Mouse (Mus musculus) CH12.LX (cell line): Measurements from ENCODE around the gene Yipf1. TPM values are rescaled to one million over a fixed set of nuclear protein-coding genes. Genes with fewer than 3 reads are reported as not detected.

Experiments
- DNase-seq: peaks from one replicate; pipeline ENCODE4 v3.0.0-alpha.2; 2013; ENCODE audit errors: extremely low read depth
- H3K27ac ChIP-seq: 2 replicates; pipeline ENCODE4 v1.5.1; 2012; ENCODE audit warnings: low read depth, mild to moderate bottlenecking, control low read depth, moderate library complexity; ENCODE audit not compliant: insufficient read depth
- H3K27me3 ChIP-seq: replicated peaks from 2 replicates; pipeline ENCODE3; 2012; ENCODE audit warnings: inconsistent platforms
- H3K36me3 ChIP-seq, 2 experiments: replicated peaks in 1 of 2; 2 replicates each; pipeline versions ENCODE3 to v1.6.1; 2012; ENCODE audit warnings: inconsistent platforms in 1 of 2, low read length in 1 of 2, mild to moderate bottlenecking in 1 of 2, mixed read lengths in 1 of 2, moderate library complexity in 1 of 2; ENCODE audit not compliant: control insufficient read depth in 1 of 2, insufficient read depth in 1 of 2
- H3K4me1 ChIP-seq, 2 experiments: 2 replicates each; pipeline ENCODE4 v1.6.1; 2012; ENCODE audit warnings: inconsistent platforms in 1 of 2, moderate library complexity in 1 of 2; ENCODE audit not compliant: insufficient read depth in 2 of 2, control insufficient read depth in 1 of 2
- H3K4me2 ChIP-seq: 2 replicates; pipeline ENCODE4 v1.6.1; 2012; ENCODE audit warnings: low read depth, mild to moderate bottlenecking, control low read depth; ENCODE audit not compliant: poor library complexity, insufficient read depth, severe bottlenecking
- H3K4me3 ChIP-seq, 3 experiments: fragments of 150-350 bp in 1 of 3; sonication (generic) in 1 of 3; replicated peaks in 1 of 3; 2 replicates each; pipeline versions ENCODE3 to v1.5.1; 2011 to 2012; ENCODE audit warnings: low read depth in 2 of 3, low read length in 2 of 3, mild to moderate bottlenecking in 2 of 3, moderate library complexity in 2 of 3, control low read depth in 1 of 3, improper control_type of control experiment in 1 of 3, inconsistent platforms in 1 of 3, mixed read lengths in 1 of 3; ENCODE audit not compliant: poor library complexity in 1 of 3
- H3K79me2 ChIP-seq: replicated peaks from 2 replicates; pipeline ENCODE4 v1.6.1; 2012; ENCODE audit warnings: mild to moderate bottlenecking, moderate library complexity; ENCODE audit not compliant: control insufficient read depth, poor library complexity, insufficient read depth, severe bottlenecking; ENCODE audit errors: extremely low read depth
- H3K9ac ChIP-seq: 2 replicates; pipeline ENCODE4 v1.6.1; 2012; ENCODE audit warnings: low read depth, mild to moderate bottlenecking, control low read depth, moderate library complexity; ENCODE audit not compliant: insufficient read depth
- H3K9me3 ChIP-seq: replicated peaks from 2 replicates; pipeline ENCODE3; 2012; ENCODE audit warnings: low read length, inconsistent platforms, mixed read lengths
- BHLHE40 ChIP-seq: IDR thresholded peaks from 2 replicates; pipeline ENCODE4 v1.6.1; 2011; ENCODE audit warnings: mild to moderate bottlenecking, low read depth, low read length, improper control_type of control experiment
- CHD1 ChIP-seq: IDR thresholded peaks from 2 replicates; pipeline ENCODE4 v1.6.1; 2012; ENCODE audit warnings: low read depth, low read length, improper control_type of control experiment, inconsistent platforms
- CTCF ChIP-seq, 2 experiments: IDR thresholded peaks in 1 of 2; conservative IDR thresholded peaks in 1 of 2; 2 replicates each; pipeline ENCODE4 v1.5.1; 2011 to 2012; ENCODE audit warnings: low read depth in 2 of 2, low read length in 2 of 2, improper control_type of control experiment in 1 of 2, inconsistent platforms in 1 of 2, mild to moderate bottlenecking in 1 of 2, moderate library complexity in 1 of 2
- ETS1 ChIP-seq: conservative IDR thresholded peaks from 2 replicates; pipeline ENCODE4 v1.6.1; 2012; ENCODE audit warnings: low read depth, mild to moderate bottlenecking, inconsistent platforms, low read length, improper control_type of control experiment, moderate library complexity
- HCFC1 ChIP-seq: IDR thresholded peaks from 2 replicates; pipeline ENCODE4 v1.6.1; 2012; ENCODE audit warnings: low read depth, mild to moderate bottlenecking, inconsistent platforms, low read length, improper control_type of control experiment
- IRF4 ChIP-seq: IDR thresholded peaks from 2 replicates; pipeline ENCODE4 v1.6.1; 2014; ENCODE audit warnings: low read depth, mild to moderate bottlenecking, inconsistent platforms, low read length, improper control_type of control experiment
- JUND ChIP-seq: conservative IDR thresholded peaks from 2 replicates; pipeline ENCODE4 v1.6.1; 2011; ENCODE audit warnings: low read depth, low read length, improper control_type of control experiment
- KAT2A ChIP-seq: IDR thresholded peaks from 2 replicates; pipeline ENCODE4 v1.6.1; 2012; ENCODE audit warnings: low read length, improper control_type of control experiment, inconsistent platforms; ENCODE audit not compliant: insufficient replicate concordance
- MAFK ChIP-seq: IDR thresholded peaks from 2 replicates; pipeline ENCODE4 v1.6.1; 2011; ENCODE audit warnings: low read length, improper control_type of control experiment; ENCODE audit not compliant: insufficient replicate concordance
- MAZ ChIP-seq: IDR thresholded peaks from 2 replicates; pipeline ENCODE4 v1.6.1; 2012; ENCODE audit warnings: low read depth, mild to moderate bottlenecking, inconsistent platforms, low read length, improper control_type of control experiment, moderate library complexity
- MEF2A ChIP-seq: IDR thresholded peaks from 2 replicates; pipeline ENCODE4 v1.6.1; 2014; ENCODE audit warnings: low read depth, mild to moderate bottlenecking, inconsistent platforms, low read length, improper control_type of control experiment, borderline replicate concordance
- MXI1 ChIP-seq: IDR thresholded peaks from 2 replicates; pipeline ENCODE4 v1.6.1; 2011; ENCODE audit warnings: mild to moderate bottlenecking, low read depth, low read length, improper control_type of control experiment
- MYC ChIP-seq: IDR thresholded peaks from 2 replicates; pipeline ENCODE4 v1.6.1; 2011; ENCODE audit warnings: low read depth, mild to moderate bottlenecking, improper control_type of control experiment, low read length
- NRF1 ChIP-seq: IDR thresholded peaks from 2 replicates; pipeline ENCODE4 v1.6.1; 2014; ENCODE audit warnings: low read depth, mild to moderate bottlenecking, inconsistent platforms, low read length, improper control_type of control experiment, moderate library complexity
- PAX5 ChIP-seq: IDR thresholded peaks from 2 replicates; pipeline ENCODE4 v1.6.1; 2012; ENCODE audit warnings: low read length, inconsistent platforms, mixed read lengths
- POLR2A ChIP-seq: IDR thresholded peaks from 2 replicates; pipeline ENCODE4 v1.6.1; 2011; ENCODE audit warnings: low read depth, mild to moderate bottlenecking, improper control_type of control experiment, low read length
- POLR2AphosphoS2 ChIP-seq: IDR thresholded peaks from 2 replicates; pipeline ENCODE4 v1.6.1; 2011; ENCODE audit warnings: low read depth, low read length, improper control_type of control experiment
- RAD21 ChIP-seq: IDR thresholded peaks from 2 replicates; pipeline ENCODE4 v1.6.1; 2011; ENCODE audit warnings: low read depth, mild to moderate bottlenecking, low read length, improper control_type of control experiment, moderate library complexity
- RCOR1 ChIP-seq: conservative IDR thresholded peaks from 2 replicates; pipeline ENCODE4 v1.6.1; 2012; ENCODE audit warnings: low read depth, mild to moderate bottlenecking, inconsistent platforms, low read length, improper control_type of control experiment
- SIN3A ChIP-seq: IDR thresholded peaks from 2 replicates; pipeline ENCODE4 v1.6.1; 2012; ENCODE audit warnings: low read length, improper control_type of control experiment, inconsistent platforms
- SMC3 ChIP-seq: IDR thresholded peaks from 2 replicates; pipeline ENCODE4 v1.6.1; 2011; ENCODE audit warnings: low read depth, low read length, improper control_type of control experiment
- TBP ChIP-seq: conservative IDR thresholded peaks from 2 replicates; pipeline ENCODE4 v1.6.1; 2011; ENCODE audit warnings: low read depth, low read length, improper control_type of control experiment
- USF1 ChIP-seq: IDR thresholded peaks from 2 replicates; pipeline ENCODE4 v1.6.1; 2014; ENCODE audit warnings: low read depth, mild to moderate bottlenecking, inconsistent platforms, low read length, improper control_type of control experiment
- USF2 ChIP-seq: conservative IDR thresholded peaks from 2 replicates; pipeline ENCODE4 v1.6.1; 2011; ENCODE audit warnings: low read depth, low read length, improper control_type of control experiment
- ZC3H11A ChIP-seq: IDR thresholded peaks from 2 replicates; pipeline ENCODE4 v1.6.1; 2012; ENCODE audit warnings: low read depth, mild to moderate bottlenecking, inconsistent platforms, low read length, improper control_type of control experiment
- ZNF384 ChIP-seq: IDR thresholded peaks from 2 replicates; pipeline ENCODE4 v1.6.1; 2012; ENCODE audit warnings: low read depth, low read length, improper control_type of control experiment, inconsistent platforms
- dilution Hi-C: fragments of 300-500 bp; cut with MboI; formaldehyde crosslinking; loops from 2 replicates; pipeline ENCODE4 v1.14.3; 2020; ENCODE audit warnings: low sequenced_read_pairs; ENCODE audit not compliant: extremely low pct_unique_long_range_greater_than_20kb, extremely low pct_ligation_motif_present
- in situ Hi-C: fragments of 300-500 bp; cut with MboI; formaldehyde crosslinking; loops from 3 replicates; pipeline ENCODE4 v1.14.3; 2019; ENCODE audit warnings: low sequenced_read_pairs, low pct_ligation_motif_present, low pct_unique_long_range_greater_than_20kb, mixed read lengths
- polyA plus RNA-seq: library from polyadenylated mRNA; unstranded; fragments of >175 nt; gene quantifications from 2 replicates; pipeline ENCODE4 v1.2.1, GENCODE M21; 2012; ENCODE audit warnings: low read depth; ENCODE audit not compliant: insufficient read length
- total RNA-seq, 2 experiments: library from RNA; depleted of rRNA; stranded (reverse); fragments of 300-350 nt in 1 of 2; fragments of >200 nt in 1 of 2; gene quantifications; 2 replicates each; pipeline ENCODE4 v1.2.3; 2012 to 2014

Yipf1 gene
- total and polyA plus RNA-seq, 3 experiments: 47.2 to 60.5 (median 52.8) TPM

GRCm38 (mm10) chr4:107378954-107379353 is 64.8 kb downstream of the Yipf1 start:
- no peak for DNase-seq
- no peaks in the 10 kb centered on the region for H3K79me2 ChIP-seq
- H3K9ac ChIP-seq: no peak overlapping the region
- H3K27me3 ChIP-seq: no peaks in the 10 kb centered on the region
- in situ Hi-C loops (no loop called here), dilution Hi-C loops (no loop called here)
- H3K36me3 ChIP-seq: peaks cover 64 to 77% of the 10 kb centered on the region in 2 experiments
- H3K4me2 ChIP-seq: no peak overlapping the region
- H3K27ac ChIP-seq: no peak overlapping the region
- H3K4me3 ChIP-seq: no peak overlapping the region
- TF ChIP-seq ETS1: no peak
- TF ChIP-seq SIN3A: no peak
- TF ChIP-seq PAX5: no peak
- TF ChIP-seq RAD21: no peak
- no peak for TF ChIP-seq KAT2A
- TF ChIP-seq MEF2A: no peak
- TF ChIP-seq MXI1: no peak
- no peak for TF ChIP-seq BHLHE40
- TF ChIP-seq CTCF (conservative IDR thresholded peaks at IDR 0.05 in 1 of 2, IDR thresholded peaks at IDR 0.05 in 1 of 2; ENCODE audit: low read depth in 2 of 2, low read length in 2 of 2): no peak
- no peak for TF ChIP-seq TBP
- no peak for TF ChIP-seq SMC3
- TF ChIP-seq ZNF384: no peak
- H3K4me1 ChIP-seq: no peaks in the 10 kb centered on the region
- H3K9me3 ChIP-seq: no peaks in the 10 kb centered on the region

- peaks cover 61 to 74% of the 10 kb centered on the region in 2 experiments for H3K36me3 ChIP-seq
- dilution Hi-C loops: no loop called here
- in situ Hi-C loops: no loop called here
These were observed 66.7 kb downstream of the Yipf1 start for GRCm38 (mm10) chr4:107380871-107381270.

GRCm38 (mm10) chr4:107387038-107387437 is 72.9 kb downstream of the Yipf1 start:
- H3K9me3 ChIP-seq: no peaks in the 10 kb centered on the region
- no peak overlapping the region for H3K4me2 ChIP-seq
- TF ChIP-seq CTCF (conservative IDR thresholded peaks at IDR 0.05 in 1 of 2, IDR thresholded peaks at IDR 0.05 in 1 of 2; ENCODE audit: low read depth in 2 of 2, low read length in 2 of 2) (no peak), MAZ (no peak), HCFC1 (no peak), CHD1 (no peak), ZC3H11A (no peak), MXI1 (no peak), JUND (no peak), NRF1 (no peak), TBP (no peak), MAFK (no peak), PAX5 (no peak), ETS1 (no peak), RAD21 (no peak), USF1 (no peak), MYC (no peak), POLR2A (no peak), POLR2AphosphoS2 (no peak), RCOR1 (no peak), IRF4 (no peak)
- in situ Hi-C loops (no loop called here), dilution Hi-C loops (no loop called here)
- H3K4me1 ChIP-seq: no peaks in the 10 kb centered on the region
- H3K27ac ChIP-seq: no peak overlapping the region
- H3K4me3 ChIP-seq: no peak overlapping the region
- DNase-seq: no peak
- peaks cover 69 to 86% of the 10 kb centered on the region in 2 experiments for H3K36me3 ChIP-seq
- no peak overlapping the region for H3K9ac ChIP-seq
- H3K79me2 ChIP-seq: no peaks in the 10 kb centered on the region; the same call in 1 of the 2 replicates
- H3K27me3 ChIP-seq: no peaks in the 10 kb centered on the region

More at GRCm38 (mm10) chr4:107380871-107381270, 66.7 kb downstream of the Yipf1 start:
- Histone ChIP-seq H3K4me2 (no peak overlapping the region), H3K27ac (no peak overlapping the region), H3K9me3 (no peaks in the 10 kb centered on the region), H3K9ac (no peak overlapping the region), H3K4me3 (no peak overlapping the region), H3K27me3 (no peaks in the 10 kb centered on the region), H3K79me2 (no peaks in the 10 kb centered on the region), H3K4me1 (no peaks in the 10 kb centered on the region)
- TF ChIP-seq CHD1 (no peak), USF2 (no peak), ZC3H11A (no peak)
- no peak for DNase-seq
